Mouse (Mus musculus): ENCODE results near the gene Capn13.

DNA sequence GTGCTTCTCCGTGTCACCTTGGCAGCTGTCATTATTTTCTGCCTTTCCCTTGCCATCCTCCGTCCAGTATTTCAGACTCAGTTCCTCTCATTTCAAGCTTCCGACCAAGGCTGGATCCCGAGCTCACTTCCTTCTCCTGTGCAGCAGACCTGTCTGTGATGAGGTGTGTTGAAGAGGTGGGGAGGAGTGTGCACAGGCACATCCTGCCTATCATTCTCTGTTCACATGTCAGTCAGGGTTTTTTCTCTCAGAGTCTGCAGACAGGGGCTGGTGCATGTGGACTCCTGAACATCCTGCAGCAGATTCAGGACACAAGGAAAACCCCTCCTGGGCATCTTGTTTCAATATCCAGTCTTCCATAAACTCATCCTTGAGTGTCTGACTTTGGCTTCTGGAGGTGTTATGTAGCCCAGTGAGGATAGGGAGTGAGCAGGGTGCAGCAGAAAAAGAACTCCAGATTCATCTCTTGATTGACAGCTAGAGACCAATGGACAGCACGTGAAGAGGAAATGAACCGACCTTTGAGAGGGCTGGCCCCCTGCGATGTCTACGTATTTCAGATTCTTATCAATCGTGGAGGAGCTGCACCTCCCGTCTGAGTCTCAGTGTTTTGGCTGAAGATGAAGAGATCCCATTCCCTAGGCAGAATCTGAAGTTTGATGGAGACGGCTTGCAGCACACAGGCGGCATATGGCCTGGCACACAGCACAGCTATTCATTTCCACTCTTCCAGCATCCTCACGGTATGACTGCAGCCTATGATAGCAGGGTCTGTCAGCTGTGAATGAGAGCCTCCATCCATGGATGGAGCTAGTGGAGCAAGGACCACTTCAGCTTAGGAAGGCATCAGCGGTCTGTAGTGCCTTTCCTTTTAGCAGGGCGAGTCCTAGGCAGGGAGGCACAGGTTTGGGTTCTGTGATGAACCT, 129.5 kb downstream of the Capn13 start:
- TF ChIP-seq CTCF (IDR thresholded peaks at IDR 0.05; ENCODE audit: low read depth) (no peak), EP300 (IDR thresholded peaks at IDR 0.05; ENCODE audit: low read depth) (no peak)

Data from liver, embryonic 14.5 days (tissue).